Mouse (Mus musculus) E14TG2a.4 (cell line): ENCODE measurements around the gene Bbs9.

ENCODE experiments used
- CTCF ChIP-seq: conservative IDR thresholded peaks from 2 replicates; pipeline ENCODE4 v1.5.1; 2014; ENCODE audit warnings: low read length
- NANOG ChIP-seq: IDR thresholded peaks from 2 replicates; pipeline ENCODE4 v1.6.1; 2014; ENCODE audit warnings: borderline replicate concordance, low read length, mixed read lengths
- POU5F1 ChIP-seq: IDR thresholded peaks from 2 replicates; pipeline ENCODE4 v1.6.1; 2014; ENCODE audit warnings: low read length, borderline replicate concordance

DNA sequence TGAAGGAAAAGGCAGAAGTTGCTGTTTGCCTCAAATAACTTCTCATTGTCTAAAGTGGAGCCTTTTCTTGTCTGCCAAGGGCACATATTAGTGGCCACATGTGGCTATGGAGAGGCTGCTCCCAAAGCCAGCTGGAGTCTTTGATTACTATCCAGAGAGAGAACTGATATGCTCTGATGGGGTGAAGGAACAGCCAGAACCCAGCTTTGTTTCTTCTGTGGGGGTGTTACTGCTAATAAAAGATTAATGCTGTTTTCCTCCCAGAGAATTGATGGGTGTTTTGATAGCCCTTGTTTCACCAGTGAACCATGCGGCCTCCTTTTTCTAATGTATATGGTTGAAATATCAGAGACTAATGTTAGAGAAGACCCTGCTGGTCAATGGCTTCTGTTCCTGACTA lies 47.9 kb downstream of the Bbs9 start:
- TF ChIP-seq CTCF, result no peak
- no peak for TF ChIP-seq NANOG
- TF ChIP-seq POU5F1, result no peak
